Mouse (Mus musculus) cerebellum, adult 2 months (tissue): Measurements from ENCODE around the gene Terb2.

ENCODE experiments used
- CTCF ChIP-seq: fragments of 200-500 bp; IDR thresholded peaks from 2 replicates; pipeline ENCODE4 v1.5.1; 2011; ENCODE audit warnings: low read depth, mild to moderate bottlenecking, control low read depth, low read length, moderate library complexity, borderline replicate concordance; ENCODE audit not compliant: insufficient read depth
- POLR2A ChIP-seq: fragments of 200-500 bp; IDR thresholded peaks from 2 replicates; pipeline ENCODE4 v1.6.1; 2011; ENCODE audit warnings: low read length, control low read depth, borderline replicate concordance; ENCODE audit not compliant: insufficient read depth

- no peak for TF ChIP-seq CTCF
- no peak for TF ChIP-seq POLR2A
Measured at GRCm38 (mm10) chr2:122153681-122154365, 32.2 kb upstream of the Terb2 start.
